Mouse (Mus musculus): Measurements from ENCODE around the gene Tssk2. TPM values are rescaled to one million over a fixed set of nuclear protein-coding genes. Genes with fewer than 3 reads are reported as not detected.
A peak's percentile ranks its signal among the peaks of the same experiment; 100 is the strongest.

Tssk2 gene
- total RNA-seq, 2 experiments from 2014 or later: not detected

DNA sequence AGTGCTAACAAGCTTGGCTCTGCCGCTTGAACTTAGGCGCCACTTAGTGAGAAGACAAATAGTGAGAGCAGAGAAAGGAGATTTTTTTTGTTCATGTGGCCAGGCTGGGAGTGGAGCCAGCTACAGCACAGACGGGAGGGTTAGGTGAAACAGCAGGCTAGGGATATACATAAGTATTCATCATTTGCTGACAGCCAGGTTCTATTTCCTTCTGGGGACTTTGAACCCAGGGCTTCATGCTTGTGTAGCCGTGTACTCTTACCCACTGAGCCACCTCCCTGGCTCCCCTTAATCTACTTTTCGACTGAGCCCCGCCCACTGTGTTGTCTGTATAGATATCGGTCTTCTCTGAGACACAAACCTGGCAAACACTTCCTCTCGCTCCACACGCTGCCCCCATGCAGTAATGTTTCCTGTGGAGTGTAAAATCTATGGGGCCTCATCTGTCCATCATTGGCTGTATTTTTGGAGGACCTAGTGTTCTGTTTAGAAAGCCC, 40.9 kb downstream of the Tssk2 start:
- 0 out of 2 replicates have a peak, but pooled peaks have one; percentile 19 for ATAC-seq (replicated peaks; ENCODE audit: poor library complexity, severe bottlenecking)

DNA sequence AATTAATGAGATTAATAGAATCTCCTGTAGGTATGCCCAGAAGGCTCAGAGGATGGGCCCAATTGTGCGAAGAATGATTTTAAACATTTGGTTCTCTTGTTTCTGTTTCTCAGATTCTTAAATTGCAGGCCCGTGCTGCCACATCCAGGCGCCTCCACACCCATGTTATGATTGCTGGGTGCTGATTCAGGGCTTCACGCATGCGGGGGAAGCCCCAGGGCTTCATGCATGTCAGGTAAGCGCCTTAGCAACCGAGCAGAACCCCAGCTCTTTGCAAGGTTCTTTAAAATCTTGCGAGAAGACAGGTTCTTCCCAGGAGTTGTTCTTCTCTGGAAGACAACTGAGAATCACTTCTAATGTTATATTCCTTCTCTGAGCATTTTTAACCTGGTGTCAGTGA, 45.0 kb downstream of the Tssk2 start:
- no peak for ATAC-seq (replicated peaks; ENCODE audit: poor library complexity, severe bottlenecking)

DNA sequence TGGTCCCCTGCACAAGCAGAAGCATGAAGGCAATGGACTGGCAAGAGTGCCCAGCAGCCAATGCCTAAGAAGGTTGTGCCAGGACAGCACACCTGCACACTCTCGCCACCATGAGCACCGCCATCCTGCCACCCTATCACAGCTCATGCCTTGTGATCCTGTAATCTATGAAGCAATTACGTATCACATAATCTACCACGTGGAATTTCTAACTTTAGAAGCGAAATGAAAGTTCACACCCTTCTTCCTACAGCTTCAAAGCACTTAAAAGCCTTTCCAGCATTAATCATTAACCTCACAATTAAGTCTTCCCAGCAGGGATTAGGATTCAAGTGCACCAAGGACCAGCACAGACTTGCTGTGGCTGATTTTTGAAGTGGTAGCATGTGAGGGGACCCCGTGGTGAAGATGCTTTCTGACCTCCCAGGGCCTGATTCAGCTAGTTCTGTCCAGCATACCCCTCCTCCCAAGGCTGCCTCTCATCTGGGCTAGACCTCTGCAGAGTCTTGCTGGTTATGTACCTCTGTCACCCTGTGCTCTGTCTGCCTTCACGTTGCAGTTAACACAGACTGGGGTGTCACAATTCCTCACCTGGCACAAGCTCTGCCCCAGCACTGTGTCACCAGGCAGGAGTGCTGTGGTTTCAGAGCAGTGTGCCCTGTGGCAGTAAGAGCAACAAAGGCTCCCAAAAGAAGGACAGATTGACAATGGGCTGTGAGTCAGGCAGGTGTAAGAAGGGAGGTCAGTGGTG, 46.8 kb downstream of the Tssk2 start:
- ATAC-seq (replicated peaks; ENCODE audit: poor library complexity, severe bottlenecking): no peak

- ATAC-seq (replicated peaks; ENCODE audit: poor library complexity, severe bottlenecking): no peak
These were observed 51.0 kb downstream of the Tssk2 start for GRCm38 (mm10) chr16:17949421-17949877.

Other genes with a start within 250 kb of the Tssk2 start
- gene Med15, start 165.7 kb upstream of the Tssk2 start, total RNA-seq (2014; fragmentation: Nextera tagmentation): 59.4 and 61.7 TPM in 2 replicates
- 21.3 and 23.7 TPM in 2 replicates for gene Med15, start 165.7 kb upstream of the Tssk2 start, total RNA-seq (2017)
- 16.7 and 20.1 TPM in 2 replicates for gene Klhl22, start 139.0 kb upstream of the Tssk2 start, total RNA-seq (2014; fragmentation: Nextera tagmentation)
- 13.2 and 24.6 TPM in 2 replicates for gene Klhl22, start 139.0 kb upstream of the Tssk2 start, total RNA-seq (2017)
- gene Scarf2, start 101.4 kb upstream of the Tssk2 start, total RNA-seq (2014; fragmentation: Nextera tagmentation): 1.1 TPM in 1 of 2 replicates, not detected in the other
- gene Scarf2, start 101.4 kb upstream of the Tssk2 start, total RNA-seq (2017): not detected in 2 replicates
- gene B830017H08Rik, start 65.5 kb upstream of the Tssk2 start, total RNA-seq (2014; fragmentation: Nextera tagmentation): not detected in 2 replicates
- gene B830017H08Rik, start 65.5 kb upstream of the Tssk2 start, total RNA-seq (2017): not detected in 2 replicates
- gene Car15, start 60.3 kb upstream of the Tssk2 start, total RNA-seq (2014; fragmentation: Nextera tagmentation): 3.0 and 5.2 TPM in 2 replicates
- gene Car15, start 60.3 kb upstream of the Tssk2 start, total RNA-seq (2017): not detected in 2 replicates
- gene Gm20518, start 7.0 kb upstream of the Tssk2 start, total RNA-seq (2014; fragmentation: Nextera tagmentation): 0.06 and 0.69 TPM in 2 replicates
- gene Gm20518, start 7.0 kb upstream of the Tssk2 start, total RNA-seq (2017): 0.69 TPM in 1 of 2 replicates, not detected in the other
- gene Tssk1, start 4.4 kb upstream of the Tssk2 start, total RNA-seq (2014; fragmentation: Nextera tagmentation): not detected in 2 replicates
- gene Tssk1, start 4.4 kb upstream of the Tssk2 start, total RNA-seq (2017): 0.04 TPM in 1 of 2 replicates, not detected in the other
- 26.6 and 33.0 TPM in 2 replicates for gene Dgcr2, start 75 bp upstream of the Tssk2 start, total RNA-seq (2014; fragmentation: Nextera tagmentation)
- 43.1 and 49.6 TPM in 2 replicates for gene Dgcr2, start 75 bp upstream of the Tssk2 start, total RNA-seq (2017)
- 15.3 and 15.7 TPM in 2 replicates for gene Ess2, start 12.7 kb downstream of the Tssk2 start, total RNA-seq (2014; fragmentation: Nextera tagmentation)
- gene Ess2, start 12.7 kb downstream of the Tssk2 start, total RNA-seq (2017): 19.6 and 19.7 TPM in 2 replicates
- not detected in 2 replicates for gene Gsc2, start 16.4 kb downstream of the Tssk2 start, total RNA-seq (2014; fragmentation: Nextera tagmentation)
- not detected in 2 replicates for gene Gsc2, start 16.4 kb downstream of the Tssk2 start, total RNA-seq (2017)
- gene Slc25a1, start 29.6 kb downstream of the Tssk2 start, total RNA-seq (2014; fragmentation: Nextera tagmentation): 32.0 and 36.3 TPM in 2 replicates
- gene Slc25a1, start 29.6 kb downstream of the Tssk2 start, total RNA-seq (2017): 40.6 and 47.9 TPM in 2 replicates
- gene Vpreb2, start 81.8 kb downstream of the Tssk2 start, total RNA-seq (2014; fragmentation: Nextera tagmentation): not detected in 2 replicates
- gene Vpreb2, start 81.8 kb downstream of the Tssk2 start, total RNA-seq (2017): not detected in 2 replicates
- gene Dgcr6, start 154.2 kb downstream of the Tssk2 start, total RNA-seq (2014; fragmentation: Nextera tagmentation): 22.3 and 53.9 TPM in 2 replicates
- gene Dgcr6, start 154.2 kb downstream of the Tssk2 start, total RNA-seq (2017): 19.7 and 24.1 TPM in 2 replicates
- gene Prodh, start 191.6 kb downstream of the Tssk2 start, total RNA-seq (2014; fragmentation: Nextera tagmentation): 30.0 and 39.3 TPM in 2 replicates
- 57.8 and 64.9 TPM in 2 replicates for gene Prodh, start 191.6 kb downstream of the Tssk2 start, total RNA-seq (2017)
- gene Rtn4r, start 229.0 kb downstream of the Tssk2 start, total RNA-seq (2014; fragmentation: Nextera tagmentation): 4.5 and 14.7 TPM in 2 replicates
- 2.7 and 2.9 TPM in 2 replicates for gene Rtn4r, start 229.0 kb downstream of the Tssk2 start, total RNA-seq (2017)